Mouse (Mus musculus) testis, adult 2 months (tissue): ENCODE results near the gene Tbck.

Experiments used
- CTCF ChIP-seq: fragments of 200-500 bp; IDR thresholded peaks from 2 replicates; pipeline ENCODE4 v1.5.1; 2012; ENCODE audit warnings: low read depth, mild to moderate bottlenecking, inconsistent platforms, low read length, moderate library complexity; ENCODE audit not compliant: control insufficient read depth, insufficient read depth, insufficient replicate concordance
- POLR2A ChIP-seq: fragments of 200-500 bp; IDR thresholded peaks from 2 replicates; pipeline ENCODE4 v1.6.1; 2012; ENCODE audit warnings: low read depth, mild to moderate bottlenecking, inconsistent platforms, low read length, moderate library complexity; ENCODE audit not compliant: control insufficient read depth

DNA sequence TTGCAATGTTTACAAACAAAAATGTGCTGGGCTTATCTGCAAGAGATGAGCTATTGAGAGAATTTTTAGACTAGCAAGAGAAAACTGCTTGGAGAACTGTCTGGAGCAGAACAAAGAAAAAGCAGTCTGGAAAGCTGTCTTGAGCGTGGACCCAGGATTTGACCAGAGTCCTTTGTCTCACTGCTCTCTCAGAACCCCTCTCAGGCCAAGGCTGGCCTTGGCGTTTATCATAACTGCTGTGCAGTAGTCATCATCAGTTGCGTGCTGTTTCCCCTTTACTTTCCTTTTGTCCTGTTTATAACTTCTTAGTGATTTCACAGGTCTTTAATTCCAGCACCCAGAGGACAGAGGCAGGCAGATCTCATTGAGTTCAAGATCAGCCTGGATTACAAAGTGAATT is 20.3 kb downstream of the Tbck start:
- TF ChIP-seq CTCF (no peak), POLR2A (no peak)
